Mouse (Mus musculus) myocyte (in vitro differentiated cells): ENCODE data around the gene Fuca2.

Experiments
- MYOD1 ChIP-seq, 3 experiments: IDR thresholded peaks; one replicate each; pipeline ENCODE4 v1.6.1; 2011; ENCODE audit warnings: control low read depth in 2 of 3, low read depth in 2 of 3, mild to moderate bottlenecking in 2 of 3, moderate library complexity in 1 of 3; ENCODE audit not compliant: insufficient read length in 2 of 3, control insufficient read depth in 1 of 3
- MYOG ChIP-seq, 3 experiments: IDR thresholded peaks; one replicate each; pipeline ENCODE4 v1.6.1; 2011; ENCODE audit warnings: control low read depth in 2 of 3, low read depth in 2 of 3, mild to moderate bottlenecking in 2 of 3; ENCODE audit not compliant: insufficient read length in 2 of 3, control insufficient read depth in 1 of 3, insufficient read depth in 1 of 3
- POLR2A ChIP-seq: IDR thresholded peaks from one replicate; pipeline ENCODE4 v1.6.1; 2011; ENCODE audit warnings: low read depth, mild to moderate bottlenecking, control low read depth, moderate library complexity; ENCODE audit not compliant: insufficient read length
- REST ChIP-seq: IDR thresholded peaks from one replicate; pipeline ENCODE4 v1.6.1; 2011; ENCODE audit warnings: mild to moderate bottlenecking, control low read depth, moderate library complexity; ENCODE audit not compliant: insufficient read depth, insufficient read length

- TF ChIP-seq REST (no peak), MYOG (IDR thresholded peaks at IDR 0.05; ENCODE audit: control insufficient read depth in 1 of 3, insufficient read depth in 1 of 3, insufficient read length in 2 of 3, low read depth in 2 of 3) (no peak), MYOD1 (IDR thresholded peaks at IDR 0.05; ENCODE audit: control insufficient read depth in 1 of 3, insufficient read length in 2 of 3, low read depth in 2 of 3) (no peak), POLR2A (no peak)
Observed at GRCm38 (mm10) chr10:13485958-13486357, 13.4 kb upstream of the Fuca2 start.
